ENCODE assay signal across 10 mouse cellular contexts in genomic region chr8:92771856-92772650, GRCm38 (mm10). TPM values are rescaled to one million over a fixed set of nuclear protein-coding genes. Genes with fewer than 3 reads are reported as not detected.
A peak's percentile ranks its signal among the peaks of the same experiment; 100 is the strongest.
DNase-seq lines count a peak whose midpoint lies in the region; ATAC-seq and TF ChIP-seq lines count a peak whose summit lies in the region.
"Had no signal": no experiment of that assay in that cellular context is flagged by ENCODE, and none has a peak within 500 bp of the region (broad histone marks: within the 10 kb centered on the region; RNA-seq: fewer than 3 reads in every experiment).

No protein-coding gene starts in this region.

- H3K27ac ChIP-seq in ES-E14 (ENCODE audit: insufficient read depth, low read depth, low read length, poor library complexity, severe bottlenecking), result peak overlapping the region; percentile 61
- H3K27ac ChIP-seq in heart, embryonic 10.5 days, result no peak overlapping the region
- H3K27ac ChIP-seq in lung, postnatal 0 days (ENCODE audit: low read length), result no peak overlapping the region
- no peak overlapping the region for H3K27ac ChIP-seq in midbrain, postnatal 0 days (ENCODE audit: low read depth, low read length)
- H3K27ac ChIP-seq: midbrain, embryonic 13.5 days had no signal

- no peak for TF ChIP-seq EP300 in lung, postnatal 0 days (IDR thresholded peaks at IDR 0.05)

- no peak for TF ChIP-seq CTCF in lung, postnatal 0 days (IDR thresholded peaks at IDR 0.05)
- no peak for TF ChIP-seq CTCF in midbrain, postnatal 0 days (IDR thresholded peaks at IDR 0.05)

- peak overlapping the region; percentile 32 to 70; a peak in 3 of 4 replicates for H3K4me3 ChIP-seq in ES-E14 (ENCODE audit: insufficient read depth in 1 of 2, low read depth in 1 of 2, low read length in 2 of 2, poor library complexity in 1 of 2, severe bottlenecking in 1 of 2)
- peak overlapping the region; percentile 42 for H3K4me3 ChIP-seq in heart, embryonic 10.5 days
- H3K4me3 ChIP-seq in lung, postnatal 0 days (ENCODE audit: low read depth, low read length), result peak overlapping the region; percentile 24; the same call in 1 of the 2 replicates
- no peak overlapping the region for H3K4me3 ChIP-seq in midbrain, postnatal 0 days (ENCODE audit: low read depth, low read length)
- H3K4me3 ChIP-seq: midbrain, embryonic 13.5 days had no signal

- peaks cover 24% of the 10 kb centered on the region for H3K27me3 ChIP-seq in heart, embryonic 10.5 days (ENCODE audit: insufficient read depth, poor library complexity, severe bottlenecking)
- H3K27me3 ChIP-seq in lung, postnatal 0 days (replicated peaks; ENCODE audit: insufficient read depth, low read length), result no peaks in the 10 kb centered on the region
- no peaks in the 10 kb centered on the region for H3K27me3 ChIP-seq in midbrain, postnatal 0 days (ENCODE audit: insufficient read depth, low read length)
- H3K27me3 ChIP-seq: midbrain, embryonic 13.5 days had no signal

- no peak for DNase-seq in frontal cortex, postnatal 36 days (ENCODE audit: low spot score in 2 of 2)
- peak; percentile 72 for DNase-seq in ES-E14 (ENCODE audit: low read depth, low spot score)
- no peak for DNase-seq in heart, embryonic 10.5 days (ENCODE audit: low spot score)
- DNase-seq in lung, postnatal 0 days (ENCODE audit: low spot score), result peak; percentile 29
- no peak for DNase-seq in midbrain, postnatal 0 days (ENCODE audit: low spot score)
- no peak for DNase-seq in gastrocnemius, adult 8-10 months (ENCODE audit: low spot score in 2 of 2)
- DNase-seq in Muller cell, postnatal 12 days (ENCODE audit: inconsistent ontology term), result no peak
- DNase-seq: gastrocnemius, postnatal 14 days had no signal

- peak; percentile 80 for ATAC-seq in frontal cortex, adult (ENCODE audit: low TSS enrichment)
- ATAC-seq in lung, postnatal 0 days, result no peak
- no peak for ATAC-seq in midbrain, postnatal 0 days (ENCODE audit: low FRiP score)
- ATAC-seq: midbrain, embryonic 13.5 days had no signal

- in situ Hi-C loops in ES-E14 (cut with MboI; ENCODE audit: low sequenced_read_pairs in 2 of 2, unreplicated experiment in 2 of 2), result no loop called here

- no peak overlapping the region for H3K9ac ChIP-seq in ES-E14 (ENCODE audit: insufficient read depth, low read depth, low read length, poor library complexity, severe bottlenecking)
- H3K9ac ChIP-seq in lung, postnatal 0 days (replicated peaks; ENCODE audit: low read depth), result no peak overlapping the region
- H3K9ac ChIP-seq in midbrain, postnatal 0 days (replicated peaks; ENCODE audit: low read length, poor library complexity, severe bottlenecking), result no peak overlapping the region
- H3K9ac ChIP-seq: midbrain, embryonic 13.5 days had no signal

- no peaks in the 10 kb centered on the region for H3K36me3 ChIP-seq in ES-E14 (ENCODE audit: control insufficient read depth, insufficient read depth, low read length, poor library complexity, severe bottlenecking)
- H3K36me3 ChIP-seq in heart, embryonic 10.5 days, result no peaks in the 10 kb centered on the region
- no peaks in the 10 kb centered on the region for H3K36me3 ChIP-seq in lung, postnatal 0 days (ENCODE audit: insufficient read depth, low read length)
- no peaks in the 10 kb centered on the region for H3K36me3 ChIP-seq in midbrain, postnatal 0 days (ENCODE audit: insufficient read depth, low read length)
- H3K36me3 ChIP-seq: midbrain, embryonic 13.5 days had no signal

- H3K9me3 ChIP-seq in ES-E14 (ENCODE audit: control insufficient read depth, insufficient read depth, low read depth, low read length), result no peaks in the 10 kb centered on the region
- no peaks in the 10 kb centered on the region for H3K9me3 ChIP-seq in heart, embryonic 10.5 days
- H3K9me3 ChIP-seq in lung, postnatal 0 days (ENCODE audit: low read length), result no peaks in the 10 kb centered on the region
- H3K9me3 ChIP-seq in midbrain, postnatal 0 days (ENCODE audit: low read length), result no peaks in the 10 kb centered on the region
- H3K9me3 ChIP-seq: midbrain, embryonic 13.5 days had no signal

- WGBS in heart, embryonic 10.5 days, result 43% methylated on average over 14 of the region's 14 CpGs
- WGBS in lung, postnatal 0 days, result 50% methylated on average over 14 of the region's 14 CpGs
- WGBS in midbrain, postnatal 0 days, result 70% methylated on average over 14 of the region's 14 CpGs

- peaks cover 2 to 19% of the 10 kb centered on the region in 2 experiments for H3K4me1 ChIP-seq in ES-E14 (ENCODE audit: control insufficient read depth in 2 of 2, insufficient read depth in 2 of 2, low read length in 2 of 2, poor library complexity in 1 of 2)
- peaks cover 4% of the 10 kb centered on the region for H3K4me1 ChIP-seq in heart, embryonic 10.5 days
- H3K4me1 ChIP-seq in lung, postnatal 0 days (ENCODE audit: insufficient read depth, low read depth, low read length), result no peaks in the 10 kb centered on the region
- no peaks in the 10 kb centered on the region for H3K4me1 ChIP-seq in midbrain, postnatal 0 days (ENCODE audit: insufficient read depth, low read length)

- peak overlapping the region; percentile 25; the same call in 1 of the 2 replicates for H3K4me2 ChIP-seq in lung, postnatal 0 days (replicated peaks; ENCODE audit: low read depth, low read length)
- H3K4me2 ChIP-seq in midbrain, postnatal 0 days (ENCODE audit: low read depth, low read length, poor library complexity, severe bottlenecking), result no peak overlapping the region
- H3K4me2 ChIP-seq: midbrain, embryonic 13.5 days had no signal

TF ChIP-seq in ES-E14, 5 proteins besides CTCF, POLR2A, EP300 and RAD21:
- TF ChIP-seq CHD2 (IDR thresholded peaks at IDR 0.05; ENCODE audit: low read depth, low read length), result no peak
- no peak for TF ChIP-seq HCFC1 (IDR thresholded peaks at IDR 0.05; ENCODE audit: borderline replicate concordance, insufficient read depth, low read length)
- no peak for TF ChIP-seq MAFK (IDR thresholded peaks at IDR 0.05; ENCODE audit: insufficient read depth, low read depth, low read length)
- TF ChIP-seq ZNF384 (IDR thresholded peaks at IDR 0.05; ENCODE audit: low read depth, low read length), result no peak
- no peak for TF ChIP-seq ZC3H11A (IDR thresholded peaks at IDR 0.05; ENCODE audit: borderline replicate concordance, low read depth, low read length)
TF ChIP-seq in ES-E14: peak in this region for 0.

RNA-seq across cellular contexts. Expression of gene Mmp2, which starts 55.0 kb away (rescaled TPM):
- 36.9 and 54.8 TPM in 2 replicates for total RNA-seq in ES-E14 (2012; rRNA removed)
- 72.3 and 96.5 TPM in 2 replicates for polyA plus RNA-seq in heart, embryonic 10.5 days (2016; fragmentation: Nextera tagmentation; extraction: Ambion mirVana)
- 161 and 195 TPM in 2 replicates for polyA plus RNA-seq in lung, postnatal 0 days (2015; fragmentation: Nextera tagmentation; extraction: Ambion mirVana)
- 16.1 and 19.2 TPM in 2 replicates for total RNA-seq in midbrain, postnatal 0 days (2014; rRNA removed)
- 14.8 and 16.5 TPM in 2 replicates for polyA plus RNA-seq in midbrain, postnatal 0 days (2015; fragmentation: Nextera tagmentation; extraction: Ambion mirVana)
- 10 to 100 TPM; 19.7 to 42.4 (median 25.2) TPM for total RNA-seq in gastrocnemius, adult 8-10 months (2022)

Comparison
In these comparisons a context has a peak if more than half of its experiments do, and no peak if none do; other contexts are left out.
1. DNase-seq: peak in ES-E14 (single experiment) and lung, postnatal 0 days (single experiment); none in frontal cortex, postnatal 36 days (0 of 2), heart, embryonic 10.5 days (single experiment), midbrain, postnatal 0 days (single experiment), gastrocnemius, adult 8-10 months (0 of 2) and Muller cell, postnatal 12 days (single experiment).